Mouse (Mus musculus) c-Kit-negative CD71-positive TER-119-positive erythroid progenitor cells, embryonic 14.5 days (primary cell): ENCODE data around the gene Hspg2.
"Not testable (repeated sequence)": the region's sequence is repeated elsewhere in the genome, so short reads cannot be mapped to it uniquely, and the experiment has no call there.

Experiments
- DNase-seq: peaks from one replicate; pipeline ENCODE4 v3.0.0-alpha.2; 2013; ENCODE audit warnings: low read depth, low spot score

Gene Hspg2

DNA sequence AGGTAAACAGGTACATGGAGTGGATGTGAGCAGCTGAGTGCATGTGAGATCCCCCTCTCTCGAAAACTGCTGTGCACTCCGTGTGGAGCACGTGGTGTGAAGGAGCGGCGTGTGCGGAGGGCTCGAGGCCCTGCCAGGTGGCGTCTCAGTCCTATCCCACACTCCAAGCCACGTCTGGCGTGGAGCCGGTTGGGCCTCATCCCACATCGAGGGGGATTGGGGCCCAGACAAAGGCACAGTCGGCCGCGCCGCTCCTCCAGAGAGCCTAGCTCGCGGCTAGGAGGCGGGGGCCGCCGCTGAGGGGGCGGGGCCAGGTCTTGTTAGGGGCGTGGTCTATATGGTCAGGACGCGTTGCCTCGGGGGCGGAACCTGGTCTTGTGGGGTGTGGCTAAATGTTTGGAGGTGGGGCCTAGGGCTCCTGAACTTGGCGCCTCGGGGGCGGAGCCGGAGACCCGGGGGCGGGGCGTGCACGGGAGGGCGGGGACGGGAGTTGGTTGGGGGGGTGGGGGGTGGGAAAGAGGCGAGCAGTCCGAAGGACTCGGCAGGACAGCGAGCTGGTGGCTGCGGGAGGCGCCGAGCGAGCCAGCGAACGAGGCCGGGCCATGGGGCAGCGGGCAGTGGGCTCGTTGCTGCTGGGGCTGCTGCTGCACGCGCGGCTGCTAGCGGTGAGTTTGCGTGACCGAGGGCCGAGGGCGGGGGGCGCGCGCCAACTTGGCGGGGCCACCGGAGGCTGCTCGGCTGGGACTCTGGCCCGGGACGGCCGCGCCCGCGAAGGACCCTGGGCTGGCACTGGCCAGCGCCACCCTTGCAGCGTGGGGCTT lies at the start of gene Hspg2:
Gene Hspg2, plus strand, starts transcription at position 510 of the 821 bp plus-strand sequence.
- DNase-seq = peak; percentile 63

GRCm38 (mm10) chr4:137430502-137430901 lies 38.1 kb upstream of the Hspg2 start, which contains the start of gene Cela3b:
Cela3b (minus strand) TSS chr4:137430540.
- DNase-seq = no peak

DNA sequence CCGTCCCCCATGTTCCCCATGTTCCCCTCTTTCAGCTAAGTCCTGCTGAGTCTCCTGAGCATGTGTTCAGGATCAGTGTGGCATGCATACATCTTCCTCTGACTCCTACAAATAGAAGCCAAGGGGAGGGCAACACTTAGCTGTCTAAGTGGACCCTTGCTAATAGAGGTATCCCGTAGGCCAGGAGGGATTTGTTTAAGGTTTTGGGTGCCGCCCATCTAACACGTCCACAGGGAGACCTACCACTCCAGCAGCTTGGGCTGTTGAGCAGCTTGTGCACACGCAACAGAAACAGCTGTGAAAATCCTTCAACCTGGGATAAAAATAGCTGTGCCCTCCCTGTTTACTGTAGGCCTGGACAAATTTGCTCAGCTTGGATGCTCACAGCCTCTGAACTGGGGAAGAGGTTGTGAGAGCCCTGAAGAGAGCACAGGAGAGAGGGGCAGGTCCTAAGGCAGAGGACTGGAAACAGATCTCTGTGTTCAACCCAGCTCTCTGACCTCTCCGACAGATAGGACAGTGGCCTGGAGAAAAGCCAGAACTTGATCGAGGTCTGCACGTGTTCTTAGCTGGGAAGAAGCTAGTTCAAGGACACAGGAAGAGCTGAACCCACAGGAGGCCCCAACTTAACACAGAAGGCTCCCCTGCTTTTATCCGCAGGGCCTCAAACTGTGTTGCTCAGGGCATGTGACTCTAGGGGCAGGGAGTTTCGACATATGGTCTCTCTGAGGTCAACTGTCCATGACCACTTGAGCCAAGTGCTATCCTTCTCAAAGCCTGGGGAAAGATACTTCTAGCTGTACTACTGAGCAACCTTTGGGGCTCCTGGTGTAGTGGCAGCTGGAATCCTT lies 35.6 kb upstream of the Hspg2 start:
- DNase-seq = not testable (repeated sequence)

- DNase-seq = no peak
Observed at GRCm38 (mm10) chr4:137436979-137437669, 31.4 kb upstream of the Hspg2 start.

DNA sequence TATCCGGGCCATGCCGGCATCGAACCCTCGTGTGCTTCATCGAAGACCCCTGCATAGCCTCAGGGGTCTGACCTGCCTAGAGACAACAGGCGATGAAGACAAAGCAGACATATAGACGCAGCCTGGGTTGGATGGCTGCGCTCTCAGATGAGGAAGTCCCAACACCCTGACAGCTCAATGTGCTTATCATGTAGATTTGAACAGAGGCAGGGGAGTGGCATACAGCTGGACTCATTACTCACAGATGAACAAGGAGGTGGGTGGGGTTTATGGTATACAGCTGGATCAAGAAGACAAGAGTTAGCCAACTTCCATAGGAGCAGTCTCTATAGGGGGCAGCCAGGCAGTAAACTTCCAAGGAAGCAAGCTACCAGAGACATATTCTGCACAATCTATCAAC lies 29.7 kb upstream of the Hspg2 start:
- peak; percentile 37 for DNase-seq

DNA sequence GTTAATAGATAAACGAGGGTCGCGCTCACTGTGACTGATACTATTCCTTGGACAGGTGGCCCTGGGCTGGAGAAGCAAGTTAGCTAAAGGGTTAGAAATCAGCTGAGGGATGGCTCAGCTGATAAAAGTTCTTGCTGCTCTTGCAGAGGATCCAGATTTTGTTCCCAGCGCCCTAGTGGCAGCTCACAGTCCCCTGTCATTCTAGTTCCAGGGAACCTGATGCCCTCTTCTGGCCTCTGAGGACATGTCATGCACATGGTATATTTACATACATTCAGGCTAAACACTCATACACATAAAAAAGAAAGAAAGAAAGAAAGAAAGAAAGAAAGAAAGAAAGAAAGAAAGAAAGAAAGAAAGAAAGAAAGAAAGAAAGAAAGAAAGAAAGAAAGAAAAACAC lies 27.2 kb upstream of the Hspg2 start:
- DNase-seq = no peak

GRCm38 (mm10) chr4:137443625-137444024 lies 24.9 kb upstream of the Hspg2 start:
- peak; percentile 49 for DNase-seq

DNA sequence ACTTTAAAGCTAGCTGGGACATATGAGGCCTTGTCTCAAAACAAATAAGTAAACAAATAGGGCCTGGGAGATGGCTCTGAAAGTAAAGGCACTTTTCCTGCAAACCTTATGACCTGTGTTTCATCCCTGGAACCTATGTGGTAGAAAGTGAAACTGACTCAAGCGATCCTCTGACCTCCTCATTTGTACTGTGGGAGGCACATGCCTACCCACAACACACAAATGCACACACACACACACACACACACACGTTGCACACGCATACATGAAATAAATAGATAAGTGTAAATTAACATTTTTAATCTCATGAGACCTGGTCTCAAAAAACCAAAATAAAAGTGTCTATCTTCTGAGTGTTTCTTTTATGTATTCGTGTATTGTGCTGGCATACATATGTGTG lies 22.7 kb upstream of the Hspg2 start:
- no peak for DNase-seq

GRCm38 (mm10) chr4:137447363-137448196 lies 21.0 kb upstream of the Hspg2 start:
- no peak for DNase-seq

- no peak for DNase-seq
Observed at GRCm38 (mm10) chr4:137448197-137448596, 20.4 kb upstream of the Hspg2 start.

- no peak for DNase-seq
Observed at GRCm38 (mm10) chr4:137448641-137449040, 19.9 kb upstream of the Hspg2 start.

DNA sequence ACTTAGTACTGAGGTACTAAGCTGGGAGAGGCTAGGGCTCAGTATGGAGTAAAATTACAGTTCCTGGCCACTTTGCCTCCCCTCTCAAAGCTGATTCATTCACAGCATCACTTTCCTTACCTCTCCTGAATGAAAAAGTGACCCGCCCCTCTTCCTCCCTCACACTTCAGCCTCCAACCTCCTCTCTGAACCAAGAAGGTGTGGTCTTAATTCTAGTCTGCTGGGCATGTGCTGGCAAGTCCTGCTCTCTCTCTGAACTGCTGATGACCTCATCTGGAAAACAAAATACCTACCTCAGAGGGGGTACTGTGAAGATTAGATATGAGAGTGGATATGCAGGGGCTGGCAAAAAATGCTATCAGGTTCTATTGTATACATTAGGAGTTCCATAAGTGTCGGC lies 19.4 kb upstream of the Hspg2 start:
- DNase-seq = no peak

- DNase-seq = no peak
Observed at GRCm38 (mm10) chr4:137449715-137450114, 18.9 kb upstream of the Hspg2 start.

DNA sequence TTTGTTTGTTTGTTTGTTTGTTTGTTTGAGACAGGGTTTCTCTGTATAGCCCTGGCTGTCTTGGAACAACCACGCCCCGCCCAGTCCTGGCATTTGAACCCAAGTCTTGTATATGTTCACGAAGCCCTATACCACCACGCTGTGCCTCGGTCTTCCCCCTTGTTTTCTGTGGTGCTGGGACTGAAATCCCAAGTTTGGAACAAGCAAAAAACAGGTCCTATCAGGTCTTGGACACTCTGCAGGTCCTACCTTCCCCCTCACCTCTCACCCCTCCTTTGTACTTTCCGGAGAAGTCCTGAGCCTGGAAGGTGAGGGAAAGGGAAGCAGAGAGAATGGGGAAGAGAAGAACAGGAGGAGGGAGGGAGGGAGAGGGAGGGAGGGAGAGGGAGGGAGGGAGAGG lies 16.4 kb upstream of the Hspg2 start:
- no peak for DNase-seq

DNA sequence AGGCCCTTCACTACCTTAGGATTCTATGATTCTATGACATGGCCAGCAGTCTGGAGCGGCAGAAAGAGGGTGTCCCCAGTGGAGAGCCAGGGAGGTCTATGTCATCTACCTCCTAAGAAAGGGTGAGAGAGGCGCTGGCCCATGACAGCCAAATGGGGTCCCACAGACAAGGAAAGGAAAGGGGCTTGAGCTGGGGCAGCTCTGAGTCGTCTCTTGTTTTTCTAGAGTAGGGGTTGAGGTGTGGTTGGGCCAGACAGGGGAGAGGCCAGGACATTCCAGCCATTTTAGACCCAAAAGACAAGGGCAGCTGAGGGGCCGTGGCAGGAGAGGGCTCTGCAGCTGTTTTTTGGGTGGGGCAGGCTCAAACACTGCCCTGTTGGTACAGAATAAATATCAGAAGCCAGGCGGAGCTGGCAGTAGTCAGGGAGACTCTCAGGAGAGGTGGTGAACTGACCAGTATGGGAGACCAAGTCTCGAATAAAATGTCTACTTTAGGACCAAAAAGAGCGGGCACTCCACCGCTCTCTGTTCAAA lies 15.3 kb upstream of the Hspg2 start, which contains the start of gene 1700013G24Rik:
Gene 1700013G24Rik, plus strand, starts transcription at position 51 of the 534 bp plus-strand sequence.
- no peak for DNase-seq

DNA sequence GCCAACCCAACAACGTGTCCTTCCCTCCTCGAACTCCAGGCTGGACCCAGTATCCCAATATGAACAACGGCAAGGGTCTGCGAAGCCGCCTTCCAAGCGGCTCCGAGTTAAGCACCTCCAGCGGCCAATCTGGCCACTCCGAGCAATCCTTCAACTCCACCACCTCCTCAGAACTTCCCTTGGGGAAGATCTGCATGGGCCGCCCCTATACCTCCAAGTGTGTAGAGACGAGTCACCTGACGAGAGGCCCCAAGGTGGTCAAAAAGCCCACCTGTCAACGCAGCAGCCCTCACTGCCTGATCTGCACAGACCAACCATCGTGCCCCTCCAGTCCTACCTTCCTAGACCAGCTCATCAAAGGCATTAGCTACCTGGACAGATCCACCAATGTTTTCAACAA lies 14.0 kb upstream of the Hspg2 start:
- DNase-seq = no peak

GRCm38 (mm10) chr4:137456581-137456980 lies 12.0 kb upstream of the Hspg2 start:
- no peak for DNase-seq

- DNase-seq = no peak
Observed at GRCm38 (mm10) chr4:137457292-137457691, 11.3 kb upstream of the Hspg2 start.

GRCm38 (mm10) chr4:137458310-137458709 lies 10.3 kb upstream of the Hspg2 start:
- DNase-seq = no peak

GRCm38 (mm10) chr4:137458861-137459260 lies 9.7 kb upstream of the Hspg2 start:
- no peak for DNase-seq

DNA sequence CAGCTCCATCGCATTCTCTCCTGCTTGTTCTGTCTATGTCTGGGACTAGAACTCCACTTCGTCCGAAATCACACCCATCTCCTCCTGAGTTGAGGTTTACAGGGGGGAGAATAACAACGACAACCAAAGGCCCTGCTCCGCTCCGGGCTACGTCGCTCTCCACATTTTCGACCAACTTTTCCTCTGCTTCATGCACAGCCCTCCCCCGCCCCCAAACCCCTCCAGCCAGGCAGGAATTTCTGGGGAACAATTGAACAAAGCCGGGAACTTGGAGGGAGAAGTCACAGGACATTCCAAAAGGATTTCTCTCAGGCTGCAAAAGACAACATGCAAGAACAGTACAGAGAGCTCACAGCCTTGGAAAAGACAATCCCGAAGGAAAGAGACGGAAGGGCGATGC lies 7.9 kb upstream of the Hspg2 start:
- DNase-seq = no peak
